In genomic region chr13:60098394-60098793, GRCm38 (mm10) we compare ENCODE assay signal across 24 mouse cellular contexts.
DNase-seq lines count a peak whose midpoint lies in the region; ATAC-seq lines count a peak whose summit lies in the region.
"Had no signal": no experiment of that assay in that cellular context is flagged by ENCODE, and none has a peak within 500 bp of the region (broad histone marks: within the 10 kb centered on the region; RNA-seq: fewer than 3 reads in every experiment).

No protein-coding gene starts in this region.

- DNase-seq in heart, adult 11 months: peak; percentile 67
- peak; percentile 26 for DNase-seq in NIH3T3 (ENCODE audit: low read depth)
- DNase-seq in hindlimb bud, embryonic 11.5 days (ENCODE audit: extremely low spot score, low read depth, low spot score): peak; percentile 49
- no peak for DNase-seq in layer of hippocampus, adult 8-10 months (ENCODE audit: low spot score in 2 of 2)
- DNase-seq in thymus, postnatal 10 days (ENCODE audit: low spot score in 2 of 2): no peak
- DNase-seq: adrenal gland, adult 8-10 months; B cell, adult 2 months; cerebellum, adult 18-20 months; gastrocnemius, postnatal 10 days; heart, adult 18-20 months; heart, postnatal 14 days; kidney, adult 2 months; kidney, postnatal 14 days; layer of hippocampus, postnatal 36 days; lung, postnatal 4 days; thymus, adult 18-20 months had no signal

- no peak overlapping the region for H3K27ac ChIP-seq in heart, embryonic 11.5 days (ENCODE audit: low read depth, low read length)
- peak overlapping the region; percentile 82 for H3K27ac ChIP-seq in limb, embryonic 15.5 days
- H3K27ac ChIP-seq: forebrain, embryonic 12.5 days; heart, embryonic 13.5 days; layer of hippocampus, adult 2 months had no signal

- no peak overlapping the region for H3K4me2 ChIP-seq in heart, embryonic 11.5 days
- no peak overlapping the region for H3K4me2 ChIP-seq in limb, embryonic 15.5 days
- H3K4me2 ChIP-seq: forebrain, embryonic 12.5 days; heart, embryonic 13.5 days had no signal

- no peak overlapping the region for H3K4me3 ChIP-seq in heart, embryonic 11.5 days (ENCODE audit: low read depth, low read length)
- H3K4me3 ChIP-seq in limb, embryonic 15.5 days: no peak overlapping the region
- H3K4me3 ChIP-seq: forebrain, embryonic 12.5 days; heart, embryonic 13.5 days; layer of hippocampus, adult 2 months had no signal

- no peak for ATAC-seq in heart, embryonic 11.5 days (replicated peaks; ENCODE audit: insufficient number of reproducible peaks, low FRiP score, low TSS enrichment)
- ATAC-seq in limb, embryonic 15.5 days (ENCODE audit: insufficient number of reproducible peaks, low FRiP score, low TSS enrichment, low read depth): peak; percentile 53; the same call in 1 of the 2 replicates
- ATAC-seq: activated CD4-positive, CD25-positive, alpha-beta regulatory T cell, adult 4 months had no signal

- no peaks in the 10 kb centered on the region for H3K27me3 ChIP-seq in heart, embryonic 11.5 days (ENCODE audit: control insufficient read depth, insufficient read depth, low read length)
- H3K27me3 ChIP-seq in limb, embryonic 15.5 days: no peaks in the 10 kb centered on the region
- H3K27me3 ChIP-seq: CH12.LX; forebrain, embryonic 12.5 days; heart, embryonic 13.5 days had no signal

- H3K4me1 ChIP-seq in heart, embryonic 11.5 days (ENCODE audit: control insufficient read depth, insufficient read depth, low read length): no peaks in the 10 kb centered on the region
- peaks cover 39% of the 10 kb centered on the region for H3K4me1 ChIP-seq in limb, embryonic 15.5 days
- H3K4me1 ChIP-seq: heart, embryonic 13.5 days had no signal

- no peaks in the 10 kb centered on the region for H3K36me3 ChIP-seq in heart, embryonic 11.5 days (ENCODE audit: control insufficient read depth, insufficient read depth, low read length)
- H3K36me3 ChIP-seq in limb, embryonic 15.5 days: no peaks in the 10 kb centered on the region
- H3K36me3 ChIP-seq: forebrain, embryonic 12.5 days; G1E; heart, embryonic 13.5 days had no signal

- WGBS in heart, embryonic 11.5 days (ENCODE audit: insufficient replicate concordance): 84% methylated on average over 3 of the region's 3 CpGs
- WGBS in limb, embryonic 15.5 days: 28% methylated on average over 3 of the region's 3 CpGs

- no peaks in the 10 kb centered on the region for H3K9me3 ChIP-seq in heart, embryonic 11.5 days (replicated peaks; ENCODE audit: control insufficient read depth, low read length)
- no peaks in the 10 kb centered on the region for H3K9me3 ChIP-seq in limb, embryonic 15.5 days
- H3K9me3 ChIP-seq: heart, embryonic 13.5 days had no signal

- no peak overlapping the region for H3K9ac ChIP-seq in heart, embryonic 11.5 days (ENCODE audit: low read depth, low read length)
- no peak overlapping the region for H3K9ac ChIP-seq in limb, embryonic 15.5 days
- H3K9ac ChIP-seq: forebrain, embryonic 12.5 days; heart, embryonic 13.5 days had no signal

Comparison
In these comparisons a context has a peak if more than half of its experiments do, and no peak if none do; other contexts are left out.
1. DNase-seq: peak in heart, adult 11 months (single experiment), NIH3T3 (single experiment) and hindlimb bud, embryonic 11.5 days (single experiment); none in layer of hippocampus, adult 8-10 months (0 of 2) and thymus, postnatal 10 days (0 of 2).